Mouse (Mus musculus) spleen, adult 2 months (tissue): ENCODE results near the gene Ntpcr. TPM values are rescaled to one million over a fixed set of nuclear protein-coding genes. Genes with fewer than 3 reads are reported as not detected.

Source experiments
- DNase-seq, 2 experiments: peaks; one replicate each; pipeline versions ENCODE4 v3.0.0 to v3.0.0-alpha.2; 2012 to 2021; ENCODE audit warnings: low spot score in 2 of 2, low read depth in 1 of 2
- H3K27ac ChIP-seq: fragments of 200-500 bp; 2 replicates; pipeline ENCODE4 v1.5.1; 2012; ENCODE audit warnings: low read length, inconsistent platforms; ENCODE audit not compliant: insufficient read depth
- H3K27me3 ChIP-seq: fragments of 200-500 bp; 2 replicates; pipeline ENCODE4 v1.6.1; 2012; ENCODE audit warnings: mild to moderate bottlenecking, moderate library complexity, low read length, inconsistent platforms; ENCODE audit not compliant: control insufficient read depth, insufficient read depth
- H3K36me3 ChIP-seq: fragments of 200-500 bp; 2 replicates; pipeline ENCODE4 v1.6.1; 2012; ENCODE audit warnings: mild to moderate bottlenecking, low read length, inconsistent platforms; ENCODE audit not compliant: control insufficient read depth, insufficient read depth
- H3K4me1 ChIP-seq: fragments of 200-500 bp; 2 replicates; pipeline ENCODE4 v1.6.1; 2011; ENCODE audit warnings: inconsistent platforms; ENCODE audit not compliant: control insufficient read depth, insufficient read depth, insufficient read length
- H3K4me3 ChIP-seq: fragments of 200-500 bp; 2 replicates; pipeline ENCODE4 v1.5.1; 2011; ENCODE audit warnings: mild to moderate bottlenecking, inconsistent platforms; ENCODE audit not compliant: insufficient read depth, insufficient read length; ENCODE audit errors: extremely low read depth
- CTCF ChIP-seq: fragments of 200-500 bp; IDR thresholded peaks from 2 replicates; pipeline ENCODE4 v1.5.1; 2011; ENCODE audit warnings: mild to moderate bottlenecking, inconsistent platforms; ENCODE audit not compliant: insufficient read depth, insufficient read length, insufficient replicate concordance; ENCODE audit errors: extremely low read depth
- POLR2A ChIP-seq: fragments of 200-500 bp; IDR thresholded peaks from 2 replicates; pipeline ENCODE4 v1.6.1; 2011; ENCODE audit warnings: low read depth, low read length, inconsistent platforms
- WGBS: fragments of 180-500 bp; shearing (Covaris S2); methylation state at CpG from one replicate; pipeline ENCODE4 v1.1.7; 2018; 5-methylcytosine and 5-hydroxymethylcytosine counted together
- polyA plus RNA-seq: library from polyadenylated mRNA; depleted of rRNA; stranded (reverse); fragments of >200 nt; gene quantifications from 2 replicates; pipeline ENCODE4 v1.2.3, GENCODE M21; 2012

Ntpcr gene
- polyA plus RNA-seq, 1 experiment: 11.8 TPM

GRCm38 (mm10) chr8:125773281-125773803, 43.6 kb downstream of the Ntpcr start:
- WGBS: 86% methylated on average over 7 of the region's 7 CpGs
- H3K27me3 ChIP-seq: no peaks in the 10 kb centered on the region
- H3K27ac ChIP-seq: no peak overlapping the region
- H3K36me3 ChIP-seq: no peaks in the 10 kb centered on the region
- DNase-seq: no peak
- no peaks in the 10 kb centered on the region for H3K4me1 ChIP-seq
- no peak overlapping the region for H3K4me3 ChIP-seq
- TF ChIP-seq POLR2A: no peak
- TF ChIP-seq CTCF: no peak

- TF ChIP-seq CTCF (no peak), POLR2A (no peak)
- no peak overlapping the region for H3K4me3 ChIP-seq
Measured at GRCm38 (mm10) chr8:125775031-125775430, 45.3 kb downstream of the Ntpcr start.

GRCm38 (mm10) chr8:125776314-125776713, 46.6 kb downstream of the Ntpcr start:
- Histone ChIP-seq H3K4me1 (no peaks in the 10 kb centered on the region), H3K4me3 (no peak overlapping the region), H3K36me3 (no peaks in the 10 kb centered on the region), H3K27me3 (no peaks in the 10 kb centered on the region), H3K27ac (no peak overlapping the region)
- TF ChIP-seq CTCF (no peak), POLR2A (no peak)
- WGBS: 95% methylated on average over 3 of the region's 3 CpGs
- no peak for DNase-seq

More at GRCm38 (mm10) chr8:125775031-125775430, 45.3 kb downstream of the Ntpcr start:
- no peak overlapping the region for H3K27ac ChIP-seq
- no peaks in the 10 kb centered on the region for H3K27me3 ChIP-seq
- H3K4me1 ChIP-seq: no peaks in the 10 kb centered on the region
- no peaks in the 10 kb centered on the region for H3K36me3 ChIP-seq
- no peak for DNase-seq
- WGBS: 71% methylated on average over 3 of the region's 3 CpGs

GRCm38 (mm10) chr8:125776800-125777199, 47.0 kb downstream of the Ntpcr start:
- DNase-seq: no peak
- TF ChIP-seq POLR2A: no peak
- no peak for TF ChIP-seq CTCF
- 68% methylated on average over 6 of the region's 6 CpGs for WGBS
- Histone ChIP-seq H3K4me3 (no peak overlapping the region), H3K27ac (no peak overlapping the region), H3K36me3 (no peaks in the 10 kb centered on the region), H3K27me3 (no peaks in the 10 kb centered on the region), H3K4me1 (no peaks in the 10 kb centered on the region)

GRCm38 (mm10) chr8:125777478-125778164, 47.9 kb downstream of the Ntpcr start:
- WGBS: 47% methylated on average over 12 of the region's 12 CpGs
- Histone ChIP-seq H3K27me3 (no peaks in the 10 kb centered on the region), H3K4me3 (no peak overlapping the region), H3K4me1 (no peaks in the 10 kb centered on the region), H3K27ac (no peak overlapping the region), H3K36me3 (no peaks in the 10 kb centered on the region)
- no peak for DNase-seq
- TF ChIP-seq POLR2A (no peak), CTCF (no peak)

DNA sequence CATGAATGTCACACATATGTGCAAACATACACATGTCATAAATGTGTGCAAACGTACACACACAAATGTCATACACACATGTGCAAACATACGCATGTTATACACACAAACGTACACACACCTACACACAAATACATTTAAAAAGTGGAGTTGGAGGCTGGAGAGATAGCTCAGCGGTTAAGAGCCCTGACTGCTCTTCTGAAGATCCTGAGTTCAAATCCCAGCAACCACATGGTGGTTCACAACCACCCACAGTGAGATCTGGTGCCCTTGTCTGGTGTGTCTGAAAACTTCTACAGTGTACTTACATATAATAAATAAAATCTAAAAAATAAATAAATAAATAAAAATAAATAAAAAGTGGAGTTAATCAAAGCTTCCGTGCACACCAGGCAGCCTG, 49.2 kb downstream of the Ntpcr start:
- no peak overlapping the region for H3K4me3 ChIP-seq
- no peak for TF ChIP-seq POLR2A
- no peak for TF ChIP-seq CTCF
- no peaks in the 10 kb centered on the region for H3K4me1 ChIP-seq
- H3K27ac ChIP-seq: no peak overlapping the region
- H3K27me3 ChIP-seq: no peaks in the 10 kb centered on the region
- no peaks in the 10 kb centered on the region for H3K36me3 ChIP-seq
- 89% methylated on average over 5 of the region's 5 CpGs for WGBS
- peak in 1 of 2 experiments; percentile 15 for DNase-seq

DNA sequence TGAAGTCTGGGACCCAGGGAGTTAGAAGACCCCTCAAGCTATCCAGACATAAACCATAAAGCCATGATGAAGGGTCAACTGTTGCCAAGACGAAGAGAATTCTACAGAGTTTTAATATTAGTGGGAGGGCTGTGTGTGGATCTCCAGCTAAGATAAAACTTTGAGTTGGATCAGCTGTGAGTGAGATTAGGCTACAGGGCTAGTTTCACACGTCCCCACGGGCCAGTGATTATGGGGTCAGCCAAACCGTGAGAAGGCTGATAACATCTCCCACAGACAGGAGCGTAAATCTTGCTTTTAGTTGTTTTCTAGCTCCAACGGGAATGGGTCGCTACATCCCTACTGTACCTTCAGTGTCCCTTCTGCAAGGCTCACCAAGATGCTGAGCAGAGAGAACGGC, 49.9 kb downstream of the Ntpcr start:
- Histone ChIP-seq H3K4me1 (no peaks in the 10 kb centered on the region), H3K27me3 (no peaks in the 10 kb centered on the region), H3K4me3 (no peak overlapping the region), H3K27ac (no peak overlapping the region), H3K36me3 (no peaks in the 10 kb centered on the region)
- WGBS: 78% methylated on average over 8 of the region's 8 CpGs
- DNase-seq: no peak
- TF ChIP-seq CTCF: no peak
- TF ChIP-seq POLR2A: no peak
